Mouse (Mus musculus): ENCODE measurements at regions not wholly inside any gene's neighbourhood (a gene's known extent, or its start where the extent isn't known, plus 50 kb on each side); places are given as distances from the start of the nearest gene placed in this dataset.
"Not testable (repeated sequence)": the region's sequence is repeated elsewhere in the genome, so short reads cannot be mapped to it uniquely, and the experiment has no call there.

GRCm38 (mm10) chr7:73607450-73608005, 65.9 kb upstream of the Chd2 start:
- Histone ChIP-seq H3K27ac (ENCODE audit: low read depth, low read length) (peak overlapping the region; percentile 91), H3K27me3 (ENCODE audit: control insufficient read depth, insufficient read depth, low read length) (no peaks in the 10 kb centered on the region), H3K36me3 (ENCODE audit: control insufficient read depth, insufficient read depth, low read length) (no peaks in the 10 kb centered on the region), H3K4me1 (ENCODE audit: control insufficient read depth, insufficient read depth, low read length) (no peaks in the 10 kb centered on the region), H3K4me3 (ENCODE audit: low read length) (peak overlapping the region; percentile 34), H3K9me3 (ENCODE audit: control insufficient read depth, low read length) (no peaks in the 10 kb centered on the region), H3K9ac (ENCODE audit: low read depth, low read length) (peak overlapping the region; percentile 51), H3K4me2 (replicated peaks; ENCODE audit: low read depth, low read length) (peak overlapping the region; percentile 43)
- 10% methylated on average over 11 of the region's 11 CpGs for WGBS
- ATAC-seq (ENCODE audit: low FRiP score, low TSS enrichment), result no peak

- Histone ChIP-seq H3K27ac (ENCODE audit: low read depth, low read length) (peak overlapping the region; percentile 91), H3K27me3 (ENCODE audit: control insufficient read depth, insufficient read depth, low read length) (no peaks in the 10 kb centered on the region), H3K36me3 (ENCODE audit: control insufficient read depth, insufficient read depth, low read length) (no peaks in the 10 kb centered on the region), H3K4me1 (ENCODE audit: control insufficient read depth, insufficient read depth, low read length) (no peaks in the 10 kb centered on the region), H3K9ac (ENCODE audit: low read depth, low read length) (peak overlapping the region; percentile 51), H3K4me3 (ENCODE audit: low read length) (peak overlapping the region; percentile 34), H3K4me2 (replicated peaks; ENCODE audit: low read depth, low read length) (peak overlapping the region; percentile 43), H3K9me3 (ENCODE audit: control insufficient read depth, low read length) (no peaks in the 10 kb centered on the region)
- peak; percentile 96 for ATAC-seq (ENCODE audit: low FRiP score, low TSS enrichment)
- WGBS, result 3% methylated on average over 30 of the region's 30 CpGs
Measured at GRCm38 (mm10) chr7:73606677-73607449, 65.2 kb upstream of the Chd2 start.

- Histone ChIP-seq H3K9me3 (ENCODE audit: control insufficient read depth, low read length) (no peaks in the 10 kb centered on the region), H3K4me3 (ENCODE audit: low read length) (no peak overlapping the region), H3K27ac (ENCODE audit: low read depth, low read length) (no peak overlapping the region), H3K9ac (ENCODE audit: low read depth, low read length) (no peak overlapping the region), H3K4me2 (replicated peaks; ENCODE audit: low read depth, low read length) (no peak overlapping the region), H3K4me1 (ENCODE audit: control insufficient read depth, insufficient read depth, low read length) (no peaks in the 10 kb centered on the region), H3K36me3 (ENCODE audit: control insufficient read depth, insufficient read depth, low read length) (no peaks in the 10 kb centered on the region), H3K27me3 (ENCODE audit: control insufficient read depth, insufficient read depth, low read length) (no peaks in the 10 kb centered on the region)
- ATAC-seq (ENCODE audit: low FRiP score, low TSS enrichment), result no peak
- 48% methylated on average over 2 of the region's 2 CpGs for WGBS
Measured at GRCm38 (mm10) chr7:73604597-73604996, 63.0 kb upstream of the Chd2 start.

GRCm38 (mm10) chr7:73602815-73603551, 61.4 kb upstream of the Chd2 start:
- Histone ChIP-seq H3K9me3 (ENCODE audit: control insufficient read depth, low read length) (no peaks in the 10 kb centered on the region), H3K27ac (ENCODE audit: low read depth, low read length) (no peak overlapping the region), H3K4me2 (replicated peaks; ENCODE audit: low read depth, low read length) (no peak overlapping the region), H3K4me3 (ENCODE audit: low read length) (no peak overlapping the region), H3K36me3 (ENCODE audit: control insufficient read depth, insufficient read depth, low read length) (no peaks in the 10 kb centered on the region), H3K27me3 (ENCODE audit: control insufficient read depth, insufficient read depth, low read length) (no peaks in the 10 kb centered on the region), H3K9ac (ENCODE audit: low read depth, low read length) (no peak overlapping the region), H3K4me1 (ENCODE audit: control insufficient read depth, insufficient read depth, low read length) (no peaks in the 10 kb centered on the region)
- 43% methylated on average over 4 of the region's 4 CpGs for WGBS
- ATAC-seq (ENCODE audit: low FRiP score, low TSS enrichment), result no peak

- Histone ChIP-seq H3K9ac (ENCODE audit: low read depth, low read length) (no peak overlapping the region), H3K4me3 (ENCODE audit: low read length) (no peak overlapping the region)
- WGBS, result 41% methylated on average over 2 of the region's 2 CpGs
Measured at GRCm38 (mm10) chr7:73601336-73601735, 59.7 kb upstream of the Chd2 start.

GRCm38 (mm10) chr7:73600776-73601175, 59.1 kb upstream of the Chd2 start:
- no peak for ATAC-seq (ENCODE audit: low FRiP score, low TSS enrichment)
- no peaks in the 10 kb centered on the region for H3K36me3 ChIP-seq (ENCODE audit: control insufficient read depth, insufficient read depth, low read length)
- H3K4me1 ChIP-seq (ENCODE audit: control insufficient read depth, insufficient read depth, low read length), result peaks cover 15% of the 10 kb centered on the region
- H3K4me2 ChIP-seq (replicated peaks; ENCODE audit: low read depth, low read length), result no peak overlapping the region
- whole genome bisulfite sequencing, result 89% methylated on average over 1 of the region's 1 CpGs
- no peak overlapping the region for H3K9ac ChIP-seq (ENCODE audit: low read depth, low read length)
- no peak overlapping the region for H3K27ac ChIP-seq (ENCODE audit: low read depth, low read length)
- no peaks in the 10 kb centered on the region for H3K27me3 ChIP-seq (ENCODE audit: control insufficient read depth, insufficient read depth, low read length)
- no peaks in the 10 kb centered on the region for H3K9me3 ChIP-seq (ENCODE audit: control insufficient read depth, low read length)
- no peak overlapping the region for H3K4me3 ChIP-seq (ENCODE audit: low read length)

More at GRCm38 (mm10) chr7:73601336-73601735, 59.7 kb upstream of the Chd2 start:
- Histone ChIP-seq H3K4me1 (ENCODE audit: control insufficient read depth, insufficient read depth, low read length) (peaks cover 10% of the 10 kb centered on the region), H3K27me3 (ENCODE audit: control insufficient read depth, insufficient read depth, low read length) (no peaks in the 10 kb centered on the region), H3K4me2 (replicated peaks; ENCODE audit: low read depth, low read length) (no peak overlapping the region), H3K9me3 (ENCODE audit: control insufficient read depth, low read length) (no peaks in the 10 kb centered on the region), H3K36me3 (ENCODE audit: control insufficient read depth, insufficient read depth, low read length) (no peaks in the 10 kb centered on the region), H3K27ac (ENCODE audit: low read depth, low read length) (no peak overlapping the region)
- ATAC-seq (ENCODE audit: low FRiP score, low TSS enrichment), result no peak

- not testable (repeated sequence) for H3K27ac ChIP-seq (ENCODE audit: low read depth, low read length); H3K4me2 ChIP-seq (replicated peaks; ENCODE audit: low read depth, low read length); H3K9me3 ChIP-seq (ENCODE audit: control insufficient read depth, low read length); H3K27me3 ChIP-seq (ENCODE audit: control insufficient read depth, insufficient read depth, low read length); H3K36me3 ChIP-seq (ENCODE audit: control insufficient read depth, insufficient read depth, low read length); H3K9ac ChIP-seq (ENCODE audit: low read depth, low read length); ATAC-seq (ENCODE audit: low FRiP score, low TSS enrichment); H3K4me3 ChIP-seq (ENCODE audit: low read length)
- 89% methylated on average over 3 of the region's 3 CpGs for WGBS
- peaks cover 15% of the 10 kb centered on the region for H3K4me1 ChIP-seq (ENCODE audit: control insufficient read depth, insufficient read depth, low read length)
Measured at GRCm38 (mm10) chr7:73600003-73600385, 58.4 kb upstream of the Chd2 start.

- ATAC-seq (ENCODE audit: low FRiP score, low TSS enrichment), result no peak
- Histone ChIP-seq H3K27ac (ENCODE audit: low read depth, low read length) (no peak overlapping the region), H3K4me3 (ENCODE audit: low read length) (no peak overlapping the region), H3K4me2 (replicated peaks; ENCODE audit: low read depth, low read length) (no peak overlapping the region), H3K36me3 (ENCODE audit: control insufficient read depth, insufficient read depth, low read length) (no peaks in the 10 kb centered on the region), H3K4me1 (ENCODE audit: control insufficient read depth, insufficient read depth, low read length) (peaks cover 15% of the 10 kb centered on the region), H3K27me3 (ENCODE audit: control insufficient read depth, insufficient read depth, low read length) (no peaks in the 10 kb centered on the region), H3K9me3 (ENCODE audit: control insufficient read depth, low read length) (no peaks in the 10 kb centered on the region), H3K9ac (ENCODE audit: low read depth, low read length) (no peak overlapping the region)
- WGBS, result 92% methylated on average over 9 of the region's 9 CpGs
Measured at GRCm38 (mm10) chr7:73599354-73600002, 57.8 kb upstream of the Chd2 start.

Data from kidney, embryonic 14.5 days (tissue).